Mouse (Mus musculus) myocyte (in vitro differentiated cells): ENCODE results near the gene Hecw2.

ENCODE experiments used
- E2F4 ChIP-seq: IDR thresholded peaks from one replicate; pipeline ENCODE4 v1.6.1; 2011; ENCODE audit warnings: mild to moderate bottlenecking, control low read depth, moderate library complexity; ENCODE audit not compliant: insufficient read depth
- MAX ChIP-seq: IDR thresholded peaks from one replicate; pipeline ENCODE4 v1.6.1; 2011; ENCODE audit warnings: low read depth, mild to moderate bottlenecking, control low read depth
- MYOD1 ChIP-seq, 3 experiments: IDR thresholded peaks; one replicate each; pipeline ENCODE4 v1.6.1; 2011; ENCODE audit warnings: control low read depth in 2 of 3, low read depth in 2 of 3, mild to moderate bottlenecking in 2 of 3, moderate library complexity in 1 of 3; ENCODE audit not compliant: insufficient read length in 2 of 3, control insufficient read depth in 1 of 3
- MYOG ChIP-seq, 3 experiments: IDR thresholded peaks; one replicate each; pipeline ENCODE4 v1.6.1; 2011; ENCODE audit warnings: control low read depth in 2 of 3, low read depth in 2 of 3, mild to moderate bottlenecking in 2 of 3; ENCODE audit not compliant: insufficient read length in 2 of 3, control insufficient read depth in 1 of 3, insufficient read depth in 1 of 3
- POLR2A ChIP-seq: IDR thresholded peaks from one replicate; pipeline ENCODE4 v1.6.1; 2011; ENCODE audit warnings: low read depth, mild to moderate bottlenecking, control low read depth, moderate library complexity; ENCODE audit not compliant: insufficient read length
- POLR2AphosphoS2 ChIP-seq: IDR thresholded peaks from one replicate; pipeline ENCODE4 v1.6.1; 2011; ENCODE audit warnings: low read depth, control low read depth; ENCODE audit not compliant: insufficient read length
- SRF ChIP-seq: IDR thresholded peaks from one replicate; pipeline ENCODE4 v1.6.1; 2011; ENCODE audit warnings: low read depth; ENCODE audit not compliant: control insufficient read depth, insufficient read length
- TCF12 ChIP-seq: IDR thresholded peaks from one replicate; pipeline ENCODE4 v1.6.1; 2011; ENCODE audit warnings: mild to moderate bottlenecking, control low read depth; ENCODE audit not compliant: poor library complexity, insufficient read depth, severe bottlenecking
- TCF3 ChIP-seq: IDR thresholded peaks from one replicate; pipeline ENCODE4 v1.6.1; 2011; ENCODE audit warnings: low read depth, control low read depth; ENCODE audit not compliant: insufficient read length
- USF1 ChIP-seq: IDR thresholded peaks from one replicate; pipeline ENCODE4 v1.6.1; 2011; ENCODE audit warnings: low read depth, mild to moderate bottlenecking, control low read depth, moderate library complexity

DNA sequence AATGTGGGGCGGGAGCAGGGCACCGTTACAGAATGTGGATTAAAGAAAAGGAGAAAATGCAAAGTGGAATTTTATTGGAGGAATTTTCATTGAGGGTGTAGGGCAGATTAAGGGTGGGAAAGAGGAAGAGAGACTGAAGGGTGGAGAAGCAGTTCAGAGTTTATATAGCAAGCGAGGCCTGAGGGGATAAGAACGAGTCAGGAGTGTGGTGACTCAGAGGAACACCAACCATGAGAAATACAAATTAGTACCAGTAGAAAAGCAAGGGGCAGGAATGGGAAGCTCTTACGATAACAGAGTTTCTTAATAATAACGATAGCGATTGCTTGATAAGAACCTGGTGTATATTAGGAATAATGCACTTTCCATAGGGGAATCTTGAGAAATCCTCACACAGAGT, 339.2 kb downstream of the Hecw2 start:
- TF ChIP-seq USF1: no peak
- TF ChIP-seq POLR2AphosphoS2: no peak
- no peak for TF ChIP-seq POLR2A
- TF ChIP-seq MYOD1 (IDR thresholded peaks at IDR 0.05; ENCODE audit: control insufficient read depth in 1 of 3, insufficient read length in 2 of 3, low read depth in 2 of 3): no peak
- no peak for TF ChIP-seq MAX
- no peak for TF ChIP-seq TCF12
- TF ChIP-seq E2F4: no peak
- no peak for TF ChIP-seq MYOG (IDR thresholded peaks at IDR 0.05; ENCODE audit: control insufficient read depth in 1 of 3, insufficient read depth in 1 of 3, insufficient read length in 2 of 3, low read depth in 2 of 3)
- no peak for TF ChIP-seq TCF3
- no peak for TF ChIP-seq SRF
